Mouse (Mus musculus): Measurements from ENCODE around the gene Hmox2. TPM values are rescaled to one million over a fixed set of nuclear protein-coding genes. Genes with fewer than 3 reads are reported as not detected.

Hmox2 gene
- polyA plus RNA-seq, 1 experiment from 2014 or later: 74.3 TPM

- Histone ChIP-seq H3K36me3 (ENCODE audit: control insufficient read depth, insufficient read depth, low read length) (peaks cover 33% of the 10 kb centered on the region), H3K4me1 (replicated peaks; ENCODE audit: control insufficient read depth, insufficient read depth, low read length) (no peaks in the 10 kb centered on the region), H3K9me3 (ENCODE audit: control insufficient read depth, low read length) (no peaks in the 10 kb centered on the region), H3K4me2 (ENCODE audit: low read depth, low read length, severe bottlenecking) (no peak overlapping the region), H3K27me3 (ENCODE audit: control insufficient read depth, insufficient read depth, low read length) (no peaks in the 10 kb centered on the region), H3K9ac (ENCODE audit: low read length) (no peak overlapping the region), H3K4me3 (ENCODE audit: low read depth, low read length) (no peak overlapping the region), H3K27ac (ENCODE audit: low read depth, low read length) (no peak overlapping the region)
- WGBS: 87% methylated on average over 2 of the region's 2 CpGs
- ATAC-seq (replicated peaks; ENCODE audit: low FRiP score) (no peak), DNase-seq (ENCODE audit: low spot score) (no peak)
Measured at GRCm38 (mm10) chr16:4765852-4766251, 39.7 kb downstream of the Hmox2 start.

GRCm38 (mm10) chr16:4767012-4767790 lies 41.0 kb downstream of the Hmox2 start:
- ATAC-seq (replicated peaks; ENCODE audit: low FRiP score): no peak
- Histone ChIP-seq H3K4me1 (replicated peaks; ENCODE audit: control insufficient read depth, insufficient read depth, low read length) (no peaks in the 10 kb centered on the region), H3K9ac (ENCODE audit: low read length) (no peak overlapping the region), H3K4me2 (ENCODE audit: low read depth, low read length, severe bottlenecking) (no peak overlapping the region), H3K9me3 (ENCODE audit: control insufficient read depth, low read length) (no peaks in the 10 kb centered on the region), H3K36me3 (ENCODE audit: control insufficient read depth, insufficient read depth, low read length) (peaks cover 33% of the 10 kb centered on the region), H3K4me3 (ENCODE audit: low read depth, low read length) (no peak overlapping the region), H3K27me3 (ENCODE audit: control insufficient read depth, insufficient read depth, low read length) (no peaks in the 10 kb centered on the region), H3K27ac (ENCODE audit: low read depth, low read length) (no peak overlapping the region)
- DNase-seq (ENCODE audit: low spot score): no peak
- WGBS: 85% methylated on average over 6 of the region's 6 CpGs

- H3K4me2 ChIP-seq (ENCODE audit: low read depth, low read length, severe bottlenecking): no peak overlapping the region
- ATAC-seq (replicated peaks; ENCODE audit: low FRiP score) (no peak), DNase-seq (ENCODE audit: low spot score) (no peak)
- 97% methylated on average over 5 of the region's 5 CpGs for WGBS
- H3K9me3 ChIP-seq (ENCODE audit: control insufficient read depth, low read length): no peaks in the 10 kb centered on the region
- no peak overlapping the region for H3K4me3 ChIP-seq (ENCODE audit: low read depth, low read length)
- H3K27me3 ChIP-seq (ENCODE audit: control insufficient read depth, insufficient read depth, low read length): no peaks in the 10 kb centered on the region
- H3K9ac ChIP-seq (ENCODE audit: low read length): no peak overlapping the region
- H3K27ac ChIP-seq (ENCODE audit: low read depth, low read length): no peak overlapping the region
- H3K36me3 ChIP-seq (ENCODE audit: control insufficient read depth, insufficient read depth, low read length): peaks cover 33% of the 10 kb centered on the region
- no peaks in the 10 kb centered on the region for H3K4me1 ChIP-seq (replicated peaks; ENCODE audit: control insufficient read depth, insufficient read depth, low read length)
Measured at GRCm38 (mm10) chr16:4768719-4769118, 42.6 kb downstream of the Hmox2 start.

- DNase-seq (ENCODE audit: low spot score) (no peak), ATAC-seq (replicated peaks; ENCODE audit: low FRiP score) (no peak)
- Histone ChIP-seq H3K4me2 (ENCODE audit: low read depth, low read length, severe bottlenecking) (no peak overlapping the region), H3K27me3 (ENCODE audit: control insufficient read depth, insufficient read depth, low read length) (no peaks in the 10 kb centered on the region), H3K4me1 (replicated peaks; ENCODE audit: control insufficient read depth, insufficient read depth, low read length) (no peaks in the 10 kb centered on the region), H3K9ac (ENCODE audit: low read length) (no peak overlapping the region), H3K27ac (ENCODE audit: low read depth, low read length) (no peak overlapping the region), H3K36me3 (ENCODE audit: control insufficient read depth, insufficient read depth, low read length) (peaks cover 10% of the 10 kb centered on the region), H3K9me3 (ENCODE audit: control insufficient read depth, low read length) (no peaks in the 10 kb centered on the region), H3K4me3 (ENCODE audit: low read depth, low read length) (no peak overlapping the region)
- WGBS: 79% methylated on average over 1 of the region's 1 CpGs
Measured at GRCm38 (mm10) chr16:4773289-4773970, 47.3 kb downstream of the Hmox2 start.

GRCm38 (mm10) chr16:4777171-4777904 lies 51.2 kb downstream of the Hmox2 start:
- H3K27ac ChIP-seq (ENCODE audit: low read depth, low read length): no peak overlapping the region
- ATAC-seq (replicated peaks; ENCODE audit: low FRiP score) (no peak), DNase-seq (ENCODE audit: low spot score) (no peak)
- H3K4me3 ChIP-seq (ENCODE audit: low read depth, low read length): no peak overlapping the region
- no peak overlapping the region for H3K9ac ChIP-seq (ENCODE audit: low read length)
- WGBS: 100% methylated on average over 3 of the region's 3 CpGs
- no peaks in the 10 kb centered on the region for H3K27me3 ChIP-seq (ENCODE audit: control insufficient read depth, insufficient read depth, low read length)
- H3K4me2 ChIP-seq (ENCODE audit: low read depth, low read length, severe bottlenecking): no peak overlapping the region
- no peaks in the 10 kb centered on the region for H3K4me1 ChIP-seq (replicated peaks; ENCODE audit: control insufficient read depth, insufficient read depth, low read length)
- H3K36me3 ChIP-seq (ENCODE audit: control insufficient read depth, insufficient read depth, low read length): no peaks in the 10 kb centered on the region
- no peaks in the 10 kb centered on the region for H3K9me3 ChIP-seq (ENCODE audit: control insufficient read depth, low read length)

- DNase-seq (ENCODE audit: low spot score) (no peak), ATAC-seq (replicated peaks; ENCODE audit: low FRiP score) (no peak)
- H3K36me3 ChIP-seq (ENCODE audit: control insufficient read depth, insufficient read depth, low read length): no peaks in the 10 kb centered on the region
- 91% methylated on average over 4 of the region's 4 CpGs for WGBS
- no peaks in the 10 kb centered on the region for H3K9me3 ChIP-seq (ENCODE audit: control insufficient read depth, low read length)
- no peak overlapping the region for H3K9ac ChIP-seq (ENCODE audit: low read length)
- H3K4me1 ChIP-seq (replicated peaks; ENCODE audit: control insufficient read depth, insufficient read depth, low read length): no peaks in the 10 kb centered on the region
- no peak overlapping the region for H3K4me2 ChIP-seq (ENCODE audit: low read depth, low read length, severe bottlenecking)
- no peak overlapping the region for H3K27ac ChIP-seq (ENCODE audit: low read depth, low read length)
- no peaks in the 10 kb centered on the region for H3K27me3 ChIP-seq (ENCODE audit: control insufficient read depth, insufficient read depth, low read length)
- no peak overlapping the region for H3K4me3 ChIP-seq (ENCODE audit: low read depth, low read length)
Measured at GRCm38 (mm10) chr16:4777905-4778609, 51.9 kb downstream of the Hmox2 start.

GRCm38 (mm10) chr16:4778940-4779339 lies 52.8 kb downstream of the Hmox2 start:
- ATAC-seq (replicated peaks; ENCODE audit: low FRiP score) (no peak), DNase-seq (ENCODE audit: low spot score) (no peak)
- H3K9me3 ChIP-seq (ENCODE audit: control insufficient read depth, low read length): no peaks in the 10 kb centered on the region
- no peaks in the 10 kb centered on the region for H3K4me1 ChIP-seq (replicated peaks; ENCODE audit: control insufficient read depth, insufficient read depth, low read length)
- no peak overlapping the region for H3K4me3 ChIP-seq (ENCODE audit: low read depth, low read length)
- H3K4me2 ChIP-seq (ENCODE audit: low read depth, low read length, severe bottlenecking): no peak overlapping the region
- no peaks in the 10 kb centered on the region for H3K27me3 ChIP-seq (ENCODE audit: control insufficient read depth, insufficient read depth, low read length)
- no peaks in the 10 kb centered on the region; the same call in 1 of the 2 replicates for H3K36me3 ChIP-seq (ENCODE audit: control insufficient read depth, insufficient read depth, low read length)
- no peak overlapping the region for H3K9ac ChIP-seq (ENCODE audit: low read length)
- H3K27ac ChIP-seq (ENCODE audit: low read depth, low read length): no peak overlapping the region
- WGBS: 95% methylated on average over 4 of the region's 4 CpGs

- H3K4me1 ChIP-seq (replicated peaks; ENCODE audit: control insufficient read depth, insufficient read depth, low read length): no peaks in the 10 kb centered on the region
- no peak overlapping the region for H3K9ac ChIP-seq (ENCODE audit: low read length)
- ATAC-seq (replicated peaks; ENCODE audit: low FRiP score) (no peak), DNase-seq (ENCODE audit: low spot score) (no peak)
- no peak overlapping the region for H3K4me3 ChIP-seq (ENCODE audit: low read depth, low read length)
- no peaks in the 10 kb centered on the region; the same call in 1 of the 2 replicates for H3K36me3 ChIP-seq (ENCODE audit: control insufficient read depth, insufficient read depth, low read length)
- WGBS: 91% methylated on average over 5 of the region's 5 CpGs
- no peaks in the 10 kb centered on the region for H3K27me3 ChIP-seq (ENCODE audit: control insufficient read depth, insufficient read depth, low read length)
- no peak overlapping the region for H3K4me2 ChIP-seq (ENCODE audit: low read depth, low read length, severe bottlenecking)
- no peaks in the 10 kb centered on the region for H3K9me3 ChIP-seq (ENCODE audit: control insufficient read depth, low read length)
- H3K27ac ChIP-seq (ENCODE audit: low read depth, low read length): no peak overlapping the region
Measured at GRCm38 (mm10) chr16:4781524-4782196, 55.5 kb downstream of the Hmox2 start.
